Comparison of ENCODE assay signal across 8 mouse cellular contexts in the genomic region with DNA sequence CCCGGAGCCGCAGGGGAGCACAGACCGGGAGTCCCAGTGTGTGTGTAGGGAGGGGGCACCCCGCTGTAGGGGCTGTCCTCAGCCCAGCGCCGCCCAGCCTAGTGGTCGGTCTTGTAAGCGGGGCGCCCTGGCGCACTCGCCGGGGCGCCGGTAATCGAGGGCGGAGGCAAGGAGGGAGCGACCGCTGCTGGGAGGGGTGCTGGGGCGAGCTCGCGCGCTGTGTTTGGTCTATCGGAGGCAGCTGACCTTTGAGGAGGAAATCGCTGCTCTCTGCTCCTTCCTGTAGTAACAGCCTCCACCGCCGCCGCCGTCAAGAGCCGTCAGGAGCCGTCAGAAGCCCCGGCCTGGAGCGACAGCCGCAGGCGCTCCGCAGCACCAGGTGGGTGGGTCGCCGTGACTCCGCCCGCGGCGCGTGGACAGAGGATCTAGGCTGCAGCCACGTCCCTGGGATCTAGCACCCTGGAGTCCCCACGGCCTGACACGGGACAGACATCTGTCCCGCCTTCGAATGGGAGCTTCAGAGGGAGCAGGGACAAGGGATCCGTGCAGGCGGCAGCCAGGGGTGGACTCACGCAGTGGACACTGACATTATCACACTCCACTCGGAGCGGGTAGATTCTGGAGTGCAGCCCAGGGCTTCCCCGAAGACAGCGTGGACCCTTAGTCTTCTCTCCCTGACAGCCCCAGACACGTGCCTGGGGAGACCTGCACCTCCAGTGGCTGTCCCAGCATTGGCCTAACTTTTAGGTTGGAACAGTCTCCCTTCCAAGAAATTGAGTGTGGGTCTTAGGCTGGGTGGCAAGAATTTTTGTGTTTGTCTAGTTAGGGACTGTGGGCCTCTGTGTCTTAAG. TPM values are rescaled to one million over a fixed set of nuclear protein-coding genes. Genes with fewer than 3 reads are reported as not detected.
DNase-seq lines count a peak whose midpoint lies in the region; ATAC-seq and TF ChIP-seq lines count a peak whose summit lies in the region.

No protein-coding gene starts in this region.

- peaks cover 6% of the 10 kb centered on the region; the same call in 1 of the 2 replicates for H3K4me1 ChIP-seq in intestine, postnatal 0 days (replicated peaks; ENCODE audit: control insufficient read depth, insufficient read depth, low read length)
- peaks cover 29% of the 10 kb centered on the region for H3K4me1 ChIP-seq in limb, embryonic 15.5 days
- H3K4me1 ChIP-seq in midbrain, embryonic 16.5 days (ENCODE audit: control insufficient read depth, insufficient read depth, low read length): 0 out of 2 replicates have a peak, but pooled peaks cover 4% of the 10 kb centered on the region

- H3K27me3 ChIP-seq in intestine, postnatal 0 days (replicated peaks; ENCODE audit: control insufficient read depth, insufficient read depth, low read length): no peaks in the 10 kb centered on the region
- peaks cover 35% of the 10 kb centered on the region for H3K27me3 ChIP-seq in limb, embryonic 15.5 days
- H3K27me3 ChIP-seq in midbrain, embryonic 16.5 days (ENCODE audit: control insufficient read depth, insufficient read depth, low read depth, low read length): peaks cover 19% of the 10 kb centered on the region

- peaks cover 6% of the 10 kb centered on the region; the same call in 1 of the 2 replicates for H3K36me3 ChIP-seq in intestine, postnatal 0 days (ENCODE audit: control insufficient read depth, insufficient read depth)
- H3K36me3 ChIP-seq in limb, embryonic 15.5 days: 0 out of 2 replicates have a peak, but pooled peaks cover 4% of the 10 kb centered on the region
- no peaks in the 10 kb centered on the region for H3K36me3 ChIP-seq in midbrain, embryonic 16.5 days (ENCODE audit: control insufficient read depth, insufficient read depth, low read length)

- WGBS in intestine, postnatal 0 days: 2% methylated on average over 55 of the region's 55 CpGs
- 3% methylated on average over 53 of the region's 55 CpGs for WGBS in limb, embryonic 15.5 days
- 3% methylated on average over 54 of the region's 55 CpGs for WGBS in midbrain, embryonic 16.5 days

- ATAC-seq in granulocyte monocyte progenitor cell, adult 5-6 weeks (replicated peaks; ENCODE audit: poor library complexity, severe bottlenecking): peak; percentile 88
- peak; percentile 94 for ATAC-seq in intestine, postnatal 0 days
- ATAC-seq in limb, embryonic 15.5 days (ENCODE audit: insufficient number of reproducible peaks, low FRiP score, low TSS enrichment, low read depth): peak; percentile 74
- ATAC-seq in midbrain, embryonic 16.5 days: peak; percentile 58; the same call in 1 of the 2 replicates

- peak; percentile 27 for TF ChIP-seq CTCF in intestine, postnatal 0 days (IDR thresholded peaks at IDR 0.05; ENCODE audit: low read depth)

- peak overlapping the region; percentile 54 for H3K4me3 ChIP-seq in intestine, postnatal 0 days (ENCODE audit: low read depth, low read length)
- peak overlapping the region; percentile 50 for H3K4me3 ChIP-seq in limb, embryonic 15.5 days
- H3K4me3 ChIP-seq in midbrain, embryonic 16.5 days (ENCODE audit: low read depth, low read length): peak overlapping the region; percentile 41

- H3K4me2 ChIP-seq in intestine, postnatal 0 days (replicated peaks; ENCODE audit: low read depth): peak overlapping the region; percentile 85
- peak overlapping the region; percentile 67 for H3K4me2 ChIP-seq in limb, embryonic 15.5 days
- peak overlapping the region; percentile 55 for H3K4me2 ChIP-seq in midbrain, embryonic 16.5 days (ENCODE audit: low read length)

- DNase-seq in cerebellum, adult 18-20 months: peak; percentile 51 to 61
- no peak for DNase-seq in cerebellum, adult 9-10 months
- DNase-seq in embryo, embryonic 11 days: peak; percentile 81
- DNase-seq in spleen, postnatal 14 days (ENCODE audit: low spot score in 2 of 2): peak; percentile 69 to 78

- peak overlapping the region; percentile 67 for H3K9ac ChIP-seq in intestine, postnatal 0 days (ENCODE audit: low read depth, low read length)
- H3K9ac ChIP-seq in limb, embryonic 15.5 days: peak overlapping the region; percentile 42
- H3K9ac ChIP-seq in midbrain, embryonic 16.5 days (ENCODE audit: low read depth, low read length): peak overlapping the region; percentile 47

- H3K27ac ChIP-seq in intestine, postnatal 0 days (ENCODE audit: low read depth, low read length): peak overlapping the region; percentile 57
- peak overlapping the region; percentile 11 for H3K27ac ChIP-seq in limb, embryonic 15.5 days
- no peak overlapping the region for H3K27ac ChIP-seq in midbrain, embryonic 16.5 days (ENCODE audit: low read length)

- H3K9me3 ChIP-seq in intestine, postnatal 0 days (ENCODE audit: control insufficient read depth): no peaks in the 10 kb centered on the region
- H3K9me3 ChIP-seq in limb, embryonic 15.5 days: no peaks in the 10 kb centered on the region
- no peaks in the 10 kb centered on the region for H3K9me3 ChIP-seq in midbrain, embryonic 16.5 days (replicated peaks; ENCODE audit: control insufficient read depth, low read length, poor library complexity, severe bottlenecking)

RNA-seq across cellular contexts. Expression of a gene that starts 1.3 kb away (rescaled TPM):
- 33.7 and 36.6 TPM in 2 replicates for total RNA-seq in granulocyte monocyte progenitor cell, adult 5-6 weeks (2014; fragmentation: Nextera tagmentation)
- 28.9 and 29.0 TPM in 2 replicates for total RNA-seq in granulocyte monocyte progenitor cell, adult 5-6 weeks (2017)
- polyA plus RNA-seq in intestine, postnatal 0 days (2015; fragmentation: Nextera tagmentation; extraction: Ambion mirVana): 4.8 TPM in 2 replicates
- 9.4 and 12.0 TPM in 2 replicates for polyA plus RNA-seq in limb, embryonic 15.5 days (2015; fragmentation: Nextera tagmentation; extraction: Ambion mirVana)
- polyA plus RNA-seq in midbrain, embryonic 16.5 days (2015; fragmentation: Nextera tagmentation; extraction: Ambion mirVana): 2.1 and 3.2 TPM in 2 replicates

RNA-seq across cellular contexts. Expression of a gene that starts 9.9 kb away (rescaled TPM):
- total RNA-seq in granulocyte monocyte progenitor cell, adult 5-6 weeks (2014; fragmentation: Nextera tagmentation): 35.5 and 40.5 TPM in 2 replicates
- total RNA-seq in granulocyte monocyte progenitor cell, adult 5-6 weeks (2017): 36.8 and 37.1 TPM in 2 replicates
- polyA plus RNA-seq in intestine, postnatal 0 days (2015; fragmentation: Nextera tagmentation; extraction: Ambion mirVana): 13.0 and 13.3 TPM in 2 replicates
- polyA plus RNA-seq in limb, embryonic 15.5 days (2015; fragmentation: Nextera tagmentation; extraction: Ambion mirVana): 23.4 and 25.5 TPM in 2 replicates
- 17.5 and 22.9 TPM in 2 replicates for polyA plus RNA-seq in midbrain, embryonic 16.5 days (2015; fragmentation: Nextera tagmentation; extraction: Ambion mirVana)
